Mouse (Mus musculus) neural tube, embryonic 11.5 days (tissue): ENCODE measurements around the gene Apol7b. TPM values are rescaled to one million over a fixed set of nuclear protein-coding genes. Genes with fewer than 3 reads are reported as not detected.

ENCODE experiments used
- ATAC-seq: fragments of 200-750 bp; cut with Nextera tagmentation; 2 replicates; pipeline ENCODE4 v1.8.0; 2017; ENCODE audit warnings: moderate number of reproducible peaks, mild to moderate bottlenecking, moderate TSS enrichment, moderate library complexity; ENCODE audit not compliant: insufficient read depth, low FRiP score, low TSS enrichment
- DNase-seq: peaks from one replicate; pipeline ENCODE4 v3.0.0-alpha.2; 2015; ENCODE audit warnings: low spot score
- H3K27ac ChIP-seq: fragments of 300-500 bp; sonication (generic); 2 replicates; pipeline ENCODE4 v1.5.1; 2014; ENCODE audit warnings: low read depth, mild to moderate bottlenecking, low read length
- H3K27me3 ChIP-seq: fragments of 300-500 bp; sonication (generic); 2 replicates; pipeline ENCODE4 v1.6.1; 2014; ENCODE audit warnings: mild to moderate bottlenecking, low read length, mixed read lengths; ENCODE audit not compliant: control insufficient read depth, insufficient read depth
- H3K36me3 ChIP-seq: fragments of 300-500 bp; sonication (generic); 2 replicates; pipeline ENCODE4 v1.6.1; 2014; ENCODE audit warnings: mild to moderate bottlenecking, low read length, moderate library complexity, mixed read lengths; ENCODE audit not compliant: control insufficient read depth, insufficient read depth
- H3K4me1 ChIP-seq: fragments of 300-500 bp; sonication (generic); 2 replicates; pipeline ENCODE4 v1.6.1; 2014; ENCODE audit warnings: low read length, mixed read lengths; ENCODE audit not compliant: control insufficient read depth, insufficient read depth
- H3K4me2 ChIP-seq: fragments of 300-500 bp; sonication (generic); 2 replicates; pipeline ENCODE4 v1.6.1; 2014; ENCODE audit warnings: low read depth, mild to moderate bottlenecking, moderate library complexity
- H3K4me3 ChIP-seq: fragments of 300-500 bp; sonication (generic); 2 replicates; pipeline ENCODE4 v1.5.1; 2014; ENCODE audit warnings: low read depth, low read length
- H3K9ac ChIP-seq: fragments of 300-500 bp; sonication (generic); 2 replicates; pipeline ENCODE4 v1.6.1; 2014; ENCODE audit warnings: mild to moderate bottlenecking, low read length
- H3K9me3 ChIP-seq: fragments of 300-500 bp; sonication (generic); 2 replicates; pipeline ENCODE4 v1.6.1; 2016; ENCODE audit warnings: low read length; ENCODE audit not compliant: control insufficient read depth
- WGBS: fragments of 180-500 bp; shearing (Covaris S2); extraction: QIAGEN DNeasy Blood & Tissue Kit; methylation state at CpG from one replicate; pipeline ENCODE4 v1.1.7; 2014; 5-methylcytosine and 5-hydroxymethylcytosine counted together
- polyA plus RNA-seq: library from polyadenylated mRNA; unstranded; fragments of >200 nt; fragmentation: Nextera tagmentation; extraction: Ambion mirVana; gene quantifications from 2 replicates; pipeline ENCODE4 v1.2.1, GENCODE M21; 2014

The Apol7b gene
- polyA plus RNA-seq, 1 experiment from 2014 or later = not detected

GRCm38 (mm10) chr15:77376920-77377319 lies 70.4 kb downstream of the Apol7b start:
- Histone ChIP-seq H3K9me3 (no peaks in the 10 kb centered on the region), H3K4me3 (no peak overlapping the region), H3K9ac (no peak overlapping the region), H3K27me3 (no peaks in the 10 kb centered on the region), H3K36me3 (no peaks in the 10 kb centered on the region), H3K4me1 (no peaks in the 10 kb centered on the region), H3K27ac (no peak overlapping the region), H3K4me2 (no peak overlapping the region)
- no peak for ATAC-seq
- WGBS = 84% methylated on average over 7 of the region's 7 CpGs
- DNase-seq = no peak

Other genes starting within 250 kb of the Apol7b start
- gene Rbfox2, start 140.5 kb downstream of the Apol7b start, polyA plus RNA-seq = 123 and 125 TPM in 2 replicates
- not detected in 2 replicates for gene Apol7a, start 48.4 kb downstream of the Apol7b start, polyA plus RNA-seq
- gene Apol9a, start 36.4 kb downstream of the Apol7b start, polyA plus RNA-seq = not detected in 2 replicates
- not detected in 2 replicates for gene Apol10a, start 29.6 kb upstream of the Apol7b start, polyA plus RNA-seq
- gene Apol11a, start 60.8 kb upstream of the Apol7b start, polyA plus RNA-seq = not detected in 2 replicates
- not detected in 2 replicates for gene Apol7c, start 85.8 kb upstream of the Apol7b start, polyA plus RNA-seq
- not detected in 2 replicates for gene 1700025B11Rik, start 114.4 kb upstream of the Apol7b start, polyA plus RNA-seq
- not detected in 2 replicates for gene Apol10b, start 148.6 kb upstream of the Apol7b start, polyA plus RNA-seq
- not detected in 2 replicates for gene Gm36245, start 151.8 kb upstream of the Apol7b start, polyA plus RNA-seq
- gene Apol11b, start 195.8 kb upstream of the Apol7b start, polyA plus RNA-seq = not detected in 2 replicates